9 mouse cellular contexts compared by ENCODE assay signal in the genomic region with DNA sequence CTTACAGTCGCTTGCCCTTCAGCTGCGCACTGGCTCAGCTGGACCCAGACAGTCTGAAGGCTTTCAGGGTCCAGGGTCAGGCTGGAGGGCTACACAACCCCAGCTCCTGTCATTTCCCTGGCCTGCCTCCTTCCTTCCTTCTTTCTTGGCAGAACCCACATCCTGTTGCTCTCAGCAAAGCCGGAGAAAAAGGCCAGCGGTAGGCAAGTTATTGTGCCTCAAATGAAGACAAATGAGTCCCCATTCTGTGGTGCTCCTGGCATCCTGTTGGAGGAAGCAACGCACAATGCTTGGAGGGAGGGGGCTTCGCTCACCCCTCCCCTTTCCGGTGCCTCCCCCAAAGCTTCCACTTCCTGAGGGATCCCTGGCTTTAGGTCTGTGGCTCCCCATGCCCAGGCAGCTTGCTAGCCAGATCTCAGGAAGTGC.
DNase-seq lines count a peak whose midpoint lies in the region; ATAC-seq and TF ChIP-seq lines count a peak whose summit lies in the region.
"Had no signal": no experiment of that assay in that cellular context is flagged by ENCODE, and none has a peak within 500 bp of the region (broad histone marks: within the 10 kb centered on the region; RNA-seq: fewer than 3 reads in every experiment).

No protein-coding gene starts in this region.

- H3K9ac ChIP-seq in heart, embryonic 15.5 days, result no peak overlapping the region
- no peak overlapping the region for H3K9ac ChIP-seq in lung, postnatal 0 days (replicated peaks; ENCODE audit: low read depth)

- peaks cover 6% of the 10 kb centered on the region; the same call in 1 of the 2 replicates for H3K4me1 ChIP-seq in heart, embryonic 15.5 days (replicated peaks)
- peaks cover 6% of the 10 kb centered on the region; the same call in 1 of the 2 replicates for H3K4me1 ChIP-seq in lung, postnatal 0 days (ENCODE audit: insufficient read depth, low read depth, low read length)

- H3K9me3 ChIP-seq in heart, embryonic 15.5 days (replicated peaks), result no peaks in the 10 kb centered on the region
- no peaks in the 10 kb centered on the region for H3K9me3 ChIP-seq in lung, postnatal 0 days (ENCODE audit: low read length)
- H3K9me3 ChIP-seq: G1E had no signal

- DNase-seq in left cerebral cortex, postnatal 4 days, result peak; percentile 5
- no peak for DNase-seq in left cerebral cortex, adult 11 months (ENCODE audit: low spot score)
- peak; percentile 44 for DNase-seq in embryo, embryonic 11 days
- DNase-seq in kidney, adult 9 months, result peak; percentile 77
- peak; percentile 69 for DNase-seq in lung, postnatal 0 days (ENCODE audit: low spot score)
- DNase-seq in thymus, adult 18-20 months, result peak; percentile 27 to 47
- DNase-seq in natural killer cell, adult 2 months (ENCODE audit: low spot score in 2 of 2), result no peak

- intact Hi-C loops in left cerebral cortex, postnatal 4 days (cut with DNase I), result no loop called here

- H3K4me2 ChIP-seq in heart, embryonic 15.5 days, result no peak overlapping the region
- H3K4me2 ChIP-seq in lung, postnatal 0 days (replicated peaks; ENCODE audit: low read depth, low read length), result no peak overlapping the region

- TF ChIP-seq CTCF in lung, postnatal 0 days (IDR thresholded peaks at IDR 0.05), result 0 out of 2 replicates have a peak, but pooled peaks have one; percentile 3

- peak; percentile 93 for TF ChIP-seq EP300 in lung, postnatal 0 days (IDR thresholded peaks at IDR 0.05)

- 43% methylated on average over 7 of the region's 7 CpGs for WGBS in heart, embryonic 15.5 days
- WGBS in lung, postnatal 0 days, result 35% methylated on average over 7 of the region's 7 CpGs

- H3K4me3 ChIP-seq in heart, embryonic 15.5 days, result no peak overlapping the region
- H3K4me3 ChIP-seq in lung, postnatal 0 days (ENCODE audit: low read depth, low read length), result no peak overlapping the region

- peak; percentile 64 for ATAC-seq in heart, embryonic 15.5 days (replicated peaks; ENCODE audit: insufficient number of reproducible peaks, insufficient read depth, low FRiP score, low read depth)
- ATAC-seq in lung, postnatal 0 days, result peak; percentile 93

- H3K27me3 ChIP-seq in heart, embryonic 15.5 days, result no peaks in the 10 kb centered on the region
- no peaks in the 10 kb centered on the region for H3K27me3 ChIP-seq in lung, postnatal 0 days (replicated peaks; ENCODE audit: insufficient read depth, low read length)

- H3K27ac ChIP-seq in heart, embryonic 15.5 days, result peak overlapping the region; percentile 70
- H3K27ac ChIP-seq in lung, postnatal 0 days (ENCODE audit: low read length), result peak overlapping the region; percentile 75

- no peaks in the 10 kb centered on the region for H3K36me3 ChIP-seq in heart, embryonic 15.5 days
- no peaks in the 10 kb centered on the region for H3K36me3 ChIP-seq in lung, postnatal 0 days (ENCODE audit: insufficient read depth, low read length)
- H3K36me3 ChIP-seq: G1E had no signal

Comparison
In these comparisons a context has a peak if more than half of its experiments do, and no peak if none do; other contexts are left out.
1. DNase-seq: peak in left cerebral cortex, postnatal 4 days (single experiment), embryo, embryonic 11 days (single experiment), kidney, adult 9 months (single experiment), lung, postnatal 0 days (single experiment) and thymus, adult 18-20 months (2 of 2); none in left cerebral cortex, adult 11 months (single experiment) and natural killer cell, adult 2 months (0 of 2).